Mouse (Mus musculus) layer of hippocampus, adult 2 months (tissue): ENCODE data around the gene Lrrc75b. TPM values are rescaled to one million over a fixed set of nuclear protein-coding genes. Genes with fewer than 3 reads are reported as not detected.
"Not testable (repeated sequence)": the region's sequence is repeated elsewhere in the genome, so short reads cannot be mapped to it uniquely, and the experiment has no call there.

ENCODE experiments used
- DNase-seq, 2 experiments: peaks; one replicate each; pipeline ENCODE4 v3.0.0; 2022; ENCODE audit warnings: low spot score in 2 of 2
- H3K27ac ChIP-seq: fragments of 200-600 bp; 2 replicates; pipeline ENCODE4 v1.8.1; 2022
- H3K4me3 ChIP-seq: fragments of 200-600 bp; 2 replicates; pipeline ENCODE4 v1.8.1; 2022; ENCODE audit warnings: mild to moderate bottlenecking
- CTCF ChIP-seq: fragments of 200-600 bp; conservative IDR thresholded peaks from 2 replicates; pipeline ENCODE4 v1.8.1; 2022; ENCODE audit warnings: antibody characterized with exemption, mild to moderate bottlenecking, moderate library complexity
- total RNA-seq, 2 experiments: library from RNA; stranded (reverse); gene quantifications; 2 replicates each; pipeline ENCODE4 v1.2.3; 2021

The Lrrc75b gene
- total RNA-seq, 2 experiments from 2014 or later, result 9.7 to 12.0 TPM

GRCm38 (mm10) chr10:75516038-75516723 is 43.9 kb downstream of the Lrrc75b start:
- Histone ChIP-seq H3K27ac (peak overlapping the region; percentile 98), H3K4me3 (peak overlapping the region; percentile 96)
- DNase-seq, result no peak
- TF ChIP-seq CTCF, result no peak

- no peak overlapping the region for H3K27ac ChIP-seq
- TF ChIP-seq CTCF, result no peak
- no peak for DNase-seq
- no peak overlapping the region for H3K4me3 ChIP-seq
Measured at GRCm38 (mm10) chr10:75515216-75516037, 44.7 kb downstream of the Lrrc75b start.

- no peak overlapping the region for H3K27ac ChIP-seq
- TF ChIP-seq CTCF, result no peak
- H3K4me3 ChIP-seq, result no peak overlapping the region
- DNase-seq, result no peak
Measured at GRCm38 (mm10) chr10:75514361-75514760, 45.8 kb downstream of the Lrrc75b start.

- DNase-seq, result no peak
Measured at GRCm38 (mm10) chr10:75513306-75514067, 46.6 kb downstream of the Lrrc75b start.

GRCm38 (mm10) chr10:75512796-75513195 is 47.3 kb downstream of the Lrrc75b start:
- no peak for TF ChIP-seq CTCF
- Histone ChIP-seq H3K27ac (no peak overlapping the region), H3K4me3 (no peak overlapping the region)
- DNase-seq, result no peak

More at GRCm38 (mm10) chr10:75513306-75514067, 46.6 kb downstream of the Lrrc75b start:
- no peak for TF ChIP-seq CTCF
- Histone ChIP-seq H3K4me3 (no peak overlapping the region), H3K27ac (no peak overlapping the region)

GRCm38 (mm10) chr10:75511897-75512296 is 48.2 kb downstream of the Lrrc75b start:
- no peak overlapping the region for H3K27ac ChIP-seq
- no peak overlapping the region for H3K4me3 ChIP-seq
- no peak for TF ChIP-seq CTCF
- DNase-seq, result no peak

GRCm38 (mm10) chr10:75511060-75511459 is 49.1 kb downstream of the Lrrc75b start:
- Histone ChIP-seq H3K27ac (no peak overlapping the region), H3K4me3 (no peak overlapping the region)
- no peak for DNase-seq
- TF ChIP-seq CTCF, result no peak

- DNase-seq, result no peak
- H3K27ac ChIP-seq, result no peak overlapping the region
- TF ChIP-seq CTCF, result no peak
- H3K4me3 ChIP-seq, result no peak overlapping the region
Measured at GRCm38 (mm10) chr10:75510446-75510845, 49.7 kb downstream of the Lrrc75b start.

GRCm38 (mm10) chr10:75505928-75506327 is 54.2 kb downstream of the Lrrc75b start:
- H3K4me3 ChIP-seq, H3K27ac ChIP-seq, DNase-seq: not testable (repeated sequence)

GRCm38 (mm10) chr10:75505130-75505495 is 55.0 kb downstream of the Lrrc75b start:
- DNase-seq, result no peak
- H3K27ac ChIP-seq, result no peak overlapping the region
- no peak for TF ChIP-seq CTCF
- H3K4me3 ChIP-seq, result no peak overlapping the region

- DNase-seq, result no peak
- TF ChIP-seq CTCF, result no peak
- Histone ChIP-seq H3K27ac (no peak overlapping the region), H3K4me3 (no peak overlapping the region)
Measured at GRCm38 (mm10) chr10:75504234-75505129, 55.6 kb downstream of the Lrrc75b start.

- Histone ChIP-seq H3K4me3 (no peak overlapping the region), H3K27ac (no peak overlapping the region)
- TF ChIP-seq CTCF, result no peak
- no peak for DNase-seq
Measured at GRCm38 (mm10) chr10:75503692-75504091, 56.4 kb downstream of the Lrrc75b start.
